ENCODE assay signal across 8 mouse cellular contexts in the genomic region with DNA sequence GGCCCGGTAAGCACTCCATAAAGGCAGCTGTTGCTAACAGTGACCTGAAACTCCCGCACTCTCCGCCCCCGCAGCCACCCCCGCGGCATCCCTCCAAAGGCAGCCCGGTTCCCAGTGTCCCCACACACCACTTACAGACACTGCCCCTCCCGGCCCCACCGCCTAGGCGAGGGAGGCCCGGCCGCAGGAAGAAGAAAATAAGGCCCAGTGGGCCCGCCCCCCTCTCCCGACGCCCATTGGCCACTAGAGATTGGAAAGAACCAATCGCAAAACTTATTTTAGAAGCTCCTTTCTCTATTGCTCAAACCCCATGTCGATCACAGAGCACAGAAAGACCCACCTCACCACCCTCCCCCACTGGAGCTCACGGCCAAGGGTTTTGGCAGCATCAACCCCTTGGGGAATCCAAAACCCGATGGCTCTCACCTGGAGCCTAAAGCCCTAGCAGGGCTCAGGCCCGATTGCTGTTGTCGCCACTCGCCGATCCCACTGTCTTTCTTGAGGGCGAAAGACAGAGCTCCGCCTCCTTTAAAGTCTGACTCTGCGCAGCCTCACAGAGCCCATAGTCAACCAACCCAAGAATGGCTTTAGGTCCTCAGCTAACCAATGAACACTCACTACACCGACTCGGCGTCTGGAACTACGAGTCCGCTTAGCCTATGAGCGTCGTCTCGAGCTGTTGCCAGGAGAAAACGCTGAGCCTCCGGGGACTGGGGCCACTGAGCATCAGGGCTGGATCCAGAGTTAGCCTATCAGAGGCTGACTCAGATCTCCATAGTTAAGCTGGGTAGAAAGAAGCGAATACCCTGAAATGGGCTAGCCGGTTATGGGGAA. TPM values are rescaled to one million over a fixed set of nuclear protein-coding genes. Genes with fewer than 3 reads are reported as not detected.
DNase-seq lines count a peak whose midpoint lies in the region; ATAC-seq and TF ChIP-seq lines count a peak whose summit lies in the region.

A gene (minus strand): TSS at position 577 of the 834 bp plus-strand sequence.

- peak within 1 kb of the TSS; percentile 58 for H3K27ac ChIP-seq in cortical plate, adult 2 months (ENCODE audit: insufficient read depth, low read length)

- peak; percentile 94 for ATAC-seq in activated CD4-positive, CD25-positive, alpha-beta regulatory T cell, adult 4 months

- peaks cover 2% of the 10 kb centered on the region; the same call in 1 of the 2 replicates for H3K4me1 ChIP-seq in cortical plate, adult 2 months (ENCODE audit: control insufficient read depth, insufficient read depth, low read length)
- H3K4me1 ChIP-seq in megakaryocyte, embryonic 14.5 days, result peaks cover 17% of the 10 kb centered on the region

- TF ChIP-seq CTCF in cortical plate, adult 2 months (IDR thresholded peaks at IDR 0.05; ENCODE audit: extremely low read depth, insufficient read depth, low read length), result no peak

- DNase-seq in gastrocnemius, adult 8-10 months (ENCODE audit: low spot score in 2 of 2), result peak; percentile 90 to 93
- peak; percentile 99 for DNase-seq in hindlimb bud, embryonic 11.5 days (ENCODE audit: extremely low spot score, low read depth, low spot score)
- DNase-seq in left cerebral cortex, adult 8-10 months (ENCODE audit: low spot score in 2 of 2), result peak; percentile 88 to 97
- DNase-seq in right cerebral cortex, postnatal 10 days (ENCODE audit: low spot score in 2 of 2), result peak; percentile 97 to 98
- DNase-seq in urinary bladder, postnatal 25 days (ENCODE audit: low spot score), result peak; percentile 79

- H3K9me3 ChIP-seq in megakaryocyte, embryonic 14.5 days, result no peaks in the 10 kb centered on the region

- no peaks in the 10 kb centered on the region for H3K27me3 ChIP-seq in megakaryocyte, embryonic 14.5 days (replicated peaks)

- H3K36me3 ChIP-seq in megakaryocyte, embryonic 14.5 days (replicated peaks; ENCODE audit: low read length), result peaks cover 28% of the 10 kb centered on the region

- H3K4me3 ChIP-seq in cortical plate, adult 2 months (ENCODE audit: insufficient read depth, low read length), result peak within 1 kb of the TSS; percentile 48
- peak within 1 kb of the TSS; percentile 97 for H3K4me3 ChIP-seq in megakaryocyte, embryonic 14.5 days (replicated peaks)

- TF ChIP-seq POLR2A in cortical plate, adult 2 months (IDR thresholded peaks at IDR 0.05; ENCODE audit: extremely low read depth, insufficient read depth, low read length), result peak; percentile 76

RNA-seq across cellular contexts. Expression of the gene that starts here (rescaled TPM):
- polyA plus RNA-seq in activated CD4-positive, CD25-positive, alpha-beta regulatory T cell, adult 4 months (2017; shearing (Covaris generic)), result 10 to 100 TPM in 1 of 2 experiments, 1 to 10 TPM in 1; 6.1 to 11.4 TPM
- polyA plus RNA-seq in cortical plate, adult 2 months (2012; rRNA removed), result 35.3 and 37.8 TPM in 2 replicates
- total RNA-seq in gastrocnemius, adult 8-10 months (2022), result 10 to 100 TPM; 15.2 to 18.1 (median 16.4) TPM
- total RNA-seq in left cerebral cortex, adult 8-10 months (2022), result 10 to 100 TPM; 39.9 to 43.3 (median 41.4) TPM
- 11.3 and 18.7 TPM in 2 replicates for polyA plus RNA-seq in megakaryocyte, embryonic 14.5 days (2012; ENCODE audit: insufficient read depth, low replicate concordance)

Comparison
In these comparisons a context has a peak if more than half of its experiments do, and no peak if none do; other contexts are left out.
1. Peak in every context shown above with its lines: DNase-seq, ATAC-seq, H3K4me3 ChIP-seq and H3K27ac ChIP-seq.